Mouse (Mus musculus) T-cell, adult 2 months (primary cell): ENCODE data around the gene Gm45337.

Experiments
- DNase-seq: peaks from one replicate; pipeline ENCODE4 v3.0.0; 2022; ENCODE audit warnings: low spot score

Gene Gm45337

DNA sequence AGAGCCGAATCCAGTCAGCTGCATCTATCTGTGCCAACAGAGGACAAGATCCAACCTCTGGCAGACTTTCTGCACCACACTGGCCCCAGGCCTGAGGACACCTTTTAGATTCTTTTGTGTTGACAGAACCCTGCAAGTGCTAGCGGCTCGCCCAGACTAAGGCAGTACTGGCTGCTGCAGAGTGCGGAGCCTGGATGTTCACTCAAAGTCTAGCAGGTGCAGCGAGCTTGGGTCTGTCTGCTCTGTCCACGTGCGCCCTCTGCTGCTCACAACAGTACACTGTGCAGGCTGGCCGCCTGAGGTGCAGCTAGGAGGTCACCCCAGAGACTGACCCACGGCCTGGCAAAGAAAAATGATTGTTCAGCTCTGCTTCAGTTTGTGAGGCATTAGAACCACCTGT is 46.6 kb downstream of the Gm45337 start:
- peak; percentile 63 for DNase-seq

- DNase-seq = no peak
Measured at GRCm38 (mm10) chr7:142096701-142097100, 47.7 kb downstream of the Gm45337 start.

DNA sequence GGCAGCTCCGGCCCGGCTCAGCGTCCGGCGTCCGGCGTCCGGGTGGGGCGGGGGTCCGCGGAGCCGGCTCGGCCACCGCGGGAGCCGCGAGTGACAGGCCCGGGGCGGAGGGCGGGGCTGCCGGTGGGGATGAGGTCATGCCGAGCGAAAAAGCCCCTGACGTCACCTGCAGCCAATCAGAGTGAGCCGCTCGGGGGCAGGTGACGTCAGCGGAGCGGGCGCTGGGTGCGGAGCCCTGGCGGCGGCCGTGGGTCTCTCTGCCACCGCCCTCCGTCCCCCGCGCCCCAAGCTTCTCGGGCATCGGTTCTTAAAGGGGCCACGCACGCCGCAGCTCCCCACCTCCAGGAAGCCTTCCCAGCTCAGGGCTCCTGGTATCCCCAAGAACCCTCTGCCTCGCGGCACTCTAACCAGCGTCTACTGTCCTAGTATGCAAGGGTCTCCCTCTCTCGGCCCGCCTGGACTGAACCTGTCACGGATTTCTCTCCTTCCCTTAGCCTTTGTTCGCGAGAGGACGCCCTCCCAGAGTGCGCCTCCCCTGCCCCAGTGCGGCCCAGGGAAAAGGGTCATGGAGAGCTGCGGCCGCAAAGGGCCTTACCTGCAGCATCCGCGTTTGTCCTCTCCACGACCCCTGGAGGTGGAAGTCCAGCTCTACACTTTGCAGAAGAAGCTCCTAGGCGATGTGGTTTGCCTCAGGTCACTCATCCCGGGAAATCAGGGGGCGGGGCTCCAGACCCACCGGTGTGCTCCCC is 49.0 kb downstream of the Gm45337 start, which contains the start of gene Dusp8:
Dusp8 (minus strand) TSS at position 661 of the 749 bp plus-strand sequence.
- DNase-seq = peak; percentile 87

- peak; percentile 34 for DNase-seq
Measured at GRCm38 (mm10) chr7:142094301-142095143, 49.9 kb downstream of the Gm45337 start.

DNA sequence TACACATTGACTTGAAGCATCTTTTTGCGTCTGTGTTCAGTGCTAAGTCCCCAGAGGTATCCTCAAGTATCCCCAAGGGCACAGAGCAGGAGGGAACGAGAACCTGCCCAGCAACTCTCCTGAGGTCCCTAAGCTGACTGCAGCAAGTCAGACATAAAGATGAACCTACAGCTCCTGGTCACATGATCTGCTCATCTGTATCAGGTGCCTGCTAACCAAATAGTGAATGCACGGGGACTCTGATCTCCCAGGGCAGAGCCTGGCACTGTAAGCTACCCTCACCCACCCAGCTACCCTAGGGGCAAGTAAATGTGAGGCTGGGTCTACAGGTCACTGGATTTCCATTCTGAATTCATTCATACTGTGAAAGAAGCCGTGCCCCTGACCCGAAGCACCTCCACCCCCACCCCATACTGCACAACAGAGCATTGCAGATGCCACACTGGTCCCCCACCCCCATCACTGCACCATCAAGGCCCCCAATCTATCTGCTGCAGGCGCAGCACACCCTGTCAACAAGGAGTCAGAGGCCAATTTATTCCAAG is 50.6 kb downstream of the Gm45337 start:
- no peak for DNase-seq
